Mouse (Mus musculus) bone marrow macrophage, adult 2 months (primary cell): Measurements from ENCODE around the gene Txndc8.

Experiments
- CTCF ChIP-seq: IDR thresholded peaks from 2 replicates; pipeline ENCODE4 v1.5.1; 2012; ENCODE audit warnings: low read depth, mild to moderate bottlenecking, low read length, moderate library complexity
- POLR2A ChIP-seq: IDR thresholded peaks from 2 replicates; pipeline ENCODE4 v1.6.1; 2012; ENCODE audit warnings: mild to moderate bottlenecking, low read depth, low read length, borderline replicate concordance

GRCm38 (mm10) chr4:58037096-58037705 is 28.3 kb upstream of the Txndc8 start:
- no peak for TF ChIP-seq CTCF
- TF ChIP-seq POLR2A: no peak
